Mouse (Mus musculus): ENCODE results near the gene Cd247.
A peak's percentile ranks its signal among the peaks of the same experiment; 100 is the strongest.

- TF ChIP-seq CTCF (IDR thresholded peaks at IDR 0.05; ENCODE audit: low read depth) (no peak), EP300 (IDR thresholded peaks at IDR 0.05; ENCODE audit: low read depth) (peak; percentile 75)
These were observed 24.7 kb upstream of the Cd247 start, which contains the start of gene Creg1 for GRCm38 (mm10) chr1:165763635-165764372.

Data from liver, postnatal 0 days (tissue).